Mouse (Mus musculus) embryonic facial prominence, embryonic 15.5 days (tissue): ENCODE data around the gene Nat8l. TPM values are rescaled to one million over a fixed set of nuclear protein-coding genes. Genes with fewer than 3 reads are reported as not detected.
"Not testable (repeated sequence)": the region's sequence is repeated elsewhere in the genome, so short reads cannot be mapped to it uniquely, and the experiment has no call there.

ENCODE experiments used
- ATAC-seq: fragments of 200-750 bp; cut with Nextera tagmentation; 2 replicates; pipeline ENCODE4 v1.8.0; 2017; ENCODE audit warnings: low read depth, moderate TSS enrichment; ENCODE audit not compliant: insufficient number of reproducible peaks, low FRiP score, low TSS enrichment
- H3K27ac ChIP-seq: fragments of 300-500 bp; sonication (generic); replicated peaks from 2 replicates; pipeline ENCODE4 v1.5.1; 2015; ENCODE audit warnings: mild to moderate bottlenecking, inconsistent platforms
- H3K27me3 ChIP-seq: fragments of 300-500 bp; sonication (generic); 2 replicates; pipeline ENCODE4 v1.6.1; 2015; ENCODE audit warnings: inconsistent platforms
- H3K36me3 ChIP-seq: fragments of 300-500 bp; sonication (generic); 2 replicates; pipeline ENCODE4 v1.6.1; 2015; ENCODE audit warnings: mild to moderate bottlenecking, inconsistent platforms
- H3K4me1 ChIP-seq: fragments of 300-500 bp; sonication (generic); 2 replicates; pipeline ENCODE4 v1.6.1; 2015; ENCODE audit warnings: inconsistent platforms
- H3K4me2 ChIP-seq: fragments of 300-500 bp; sonication (generic); replicated peaks from 2 replicates; pipeline ENCODE4 v1.6.1; 2015; ENCODE audit warnings: mild to moderate bottlenecking, inconsistent platforms
- H3K4me3 ChIP-seq: fragments of 300-500 bp; sonication (generic); replicated peaks from 2 replicates; pipeline ENCODE4 v1.5.1; 2015; ENCODE audit warnings: mild to moderate bottlenecking, inconsistent platforms
- H3K9ac ChIP-seq: fragments of 300-500 bp; sonication (generic); 2 replicates; pipeline ENCODE4 v1.6.1; 2015; ENCODE audit warnings: inconsistent platforms
- H3K9me3 ChIP-seq: fragments of 300-500 bp; sonication (generic); replicated peaks from 2 replicates; pipeline ENCODE4 v1.6.1; 2016; ENCODE audit warnings: inconsistent platforms
- WGBS: fragments of 180-500 bp; shearing (Covaris S2); methylation state at CpG from one replicate; pipeline ENCODE4 v1.1.7; 2015; 5-methylcytosine and 5-hydroxymethylcytosine counted together
- polyA plus RNA-seq: library from polyadenylated mRNA; unstranded; fragments of >200 nt; fragmentation: Nextera tagmentation; extraction: Ambion mirVana; gene quantifications from 2 replicates; pipeline ENCODE4 v1.2.1, GENCODE M21; 2015

Nat8l gene
- 0.39 and 0.74 TPM in 2 replicates for polyA plus RNA-seq

DNA sequence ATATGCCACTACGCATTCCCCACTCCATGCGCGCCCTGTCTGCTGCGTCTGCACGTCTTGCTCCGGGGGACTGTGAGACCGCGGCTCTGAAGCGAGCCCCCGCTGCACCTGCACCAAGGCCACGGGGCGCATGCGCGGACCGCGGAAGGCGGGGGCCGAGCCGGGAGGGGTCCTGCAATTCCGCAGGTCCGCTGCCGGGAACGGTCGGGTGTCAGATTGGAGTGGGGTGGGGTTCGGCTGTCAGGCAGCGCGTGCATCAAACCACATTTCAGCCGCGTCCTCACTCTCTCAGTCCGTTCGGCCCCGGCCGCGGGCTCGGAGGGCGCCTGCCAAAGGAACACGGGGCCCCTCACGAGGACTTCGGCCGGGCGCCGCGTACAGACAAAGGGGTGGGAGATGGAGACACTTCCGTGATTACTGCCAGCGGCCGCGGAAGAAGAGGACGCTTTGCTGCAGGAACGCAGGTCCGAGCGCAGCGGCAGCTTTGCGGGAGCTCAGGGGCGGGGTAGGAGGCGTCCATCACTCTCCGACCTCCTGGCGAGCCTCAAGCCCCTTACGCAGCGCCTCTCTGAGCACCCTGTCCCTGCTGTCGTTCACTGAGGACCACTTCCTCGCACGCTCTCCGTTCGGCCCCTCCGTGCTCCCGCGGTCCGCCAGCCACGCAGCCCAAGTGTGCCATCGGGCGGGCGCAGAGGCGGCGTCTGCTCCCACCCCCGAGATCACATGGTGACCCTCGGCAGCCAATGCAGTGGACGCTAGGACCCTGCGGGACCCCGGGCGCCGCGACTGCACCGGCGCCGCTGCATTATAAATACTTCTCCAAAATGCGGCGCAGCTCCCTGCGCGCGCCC, at the start of gene Nat8l:
Gene Nat8l (plus strand): TSS at position 142 of the 851 bp plus-strand sequence.
- Histone ChIP-seq H3K36me3 (no peaks in the 10 kb centered on the region), H3K4me1 (peaks cover 29% of the 10 kb centered on the region), H3K9ac (peak within 1 kb of the TSS; percentile 18; the same call in 1 of the 2 replicates), H3K27me3 (peaks cover 69% of the 10 kb centered on the region), H3K9me3 (no peaks in the 10 kb centered on the region), H3K4me2 (peak within 1 kb of the TSS; percentile 98), H3K27ac (no peak within 1 kb of the TSS), H3K4me3 (peak within 1 kb of the TSS; percentile 65)
- peak; percentile 81 for ATAC-seq
- WGBS, result under 1% methylated on average over 86 of the region's 90 CpGs

DNA sequence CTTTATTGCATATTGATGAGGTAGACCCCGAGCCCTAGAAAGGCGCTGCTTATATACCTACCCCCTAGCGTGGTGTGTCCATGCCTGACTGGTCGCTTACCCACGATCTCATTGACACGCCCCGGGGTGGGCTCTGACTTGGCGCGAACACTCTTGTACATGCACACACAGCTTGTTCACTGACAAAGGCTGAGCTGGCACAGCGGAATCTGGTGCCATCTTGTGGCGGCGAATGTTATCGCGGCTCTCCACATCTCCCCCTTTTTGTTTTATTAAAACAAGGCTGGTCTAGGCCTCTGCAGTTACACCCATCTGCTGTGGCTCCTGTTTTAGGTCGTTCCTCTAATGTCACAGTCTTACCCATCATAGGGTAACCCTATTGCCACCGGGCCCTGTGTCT, 48.7 kb upstream of the Nat8l start:
- H3K36me3 ChIP-seq, H3K4me3 ChIP-seq, H3K4me1 ChIP-seq, H3K4me2 ChIP-seq, H3K27me3 ChIP-seq, H3K9ac ChIP-seq, ATAC-seq, H3K27ac ChIP-seq: not testable (repeated sequence)
- 82% methylated on average over 16 of the region's 16 CpGs for WGBS
- H3K9me3 ChIP-seq, result peaks cover 14% of the 10 kb centered on the region

DNA sequence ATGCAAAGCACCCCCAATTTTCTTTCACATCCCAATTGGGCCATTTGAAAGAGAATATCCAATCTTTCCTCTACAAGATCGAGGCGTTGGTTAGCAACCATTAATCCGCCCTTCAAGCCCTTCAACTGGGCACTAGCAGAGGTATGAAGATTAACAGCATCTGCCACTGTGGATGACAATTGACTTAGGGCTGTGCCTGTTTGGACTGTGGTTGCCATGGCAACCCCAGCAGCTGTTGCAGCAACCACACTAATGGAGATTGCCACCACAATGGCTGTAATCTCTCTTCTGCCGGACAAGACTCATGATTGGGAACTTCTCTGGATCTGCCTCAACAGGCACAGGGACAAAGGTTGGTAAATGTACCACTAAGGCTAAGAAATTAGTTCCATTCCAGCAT, 47.5 kb upstream of the Nat8l start:
- H3K9me3 ChIP-seq, result peaks cover 14% of the 10 kb centered on the region
- no peaks in the 10 kb centered on the region for H3K36me3 ChIP-seq
- no peak overlapping the region for H3K4me2 ChIP-seq
- no peaks in the 10 kb centered on the region for H3K27me3 ChIP-seq
- no peak overlapping the region for H3K4me3 ChIP-seq
- no peak overlapping the region for H3K9ac ChIP-seq
- ATAC-seq, result no peak
- 87% methylated on average over 4 of the region's 4 CpGs for WGBS
- no peak overlapping the region for H3K27ac ChIP-seq
- no peaks in the 10 kb centered on the region for H3K4me1 ChIP-seq

DNA sequence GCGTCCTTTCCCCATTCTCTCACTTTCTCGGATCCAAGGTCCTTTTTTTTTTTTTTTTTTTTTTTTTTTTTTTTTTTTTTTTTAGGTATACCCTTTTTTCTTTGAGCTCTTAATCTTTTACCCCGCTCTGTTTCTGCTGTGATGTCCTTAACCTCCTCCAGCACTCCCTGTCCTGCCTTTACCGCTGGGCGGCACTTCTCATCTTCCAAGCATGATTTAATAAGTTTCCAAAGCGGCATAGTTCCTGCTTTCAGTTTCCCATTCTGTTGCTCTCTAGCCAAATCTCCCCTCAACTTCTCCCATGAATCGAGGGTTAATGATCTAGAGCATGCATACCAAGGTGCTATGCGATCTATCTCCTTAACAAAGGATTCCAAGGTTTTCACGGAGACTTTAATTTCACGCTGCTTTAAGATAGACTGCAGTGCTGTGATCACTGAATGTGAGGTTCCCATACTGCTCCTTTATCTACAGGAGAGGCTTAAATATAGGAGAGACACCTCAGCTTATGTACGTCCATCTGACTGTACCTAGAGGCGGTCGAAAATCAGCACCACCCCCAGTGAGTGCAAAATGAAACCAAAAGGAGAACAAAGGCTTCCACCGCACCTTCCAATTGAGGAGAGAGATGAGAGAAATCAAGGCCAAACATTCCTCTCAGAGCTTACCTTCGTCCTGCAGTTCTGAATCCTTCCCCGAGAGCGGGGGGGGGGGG, 42.2 kb upstream of the Nat8l start:
- Histone ChIP-seq H3K4me1 (no peaks in the 10 kb centered on the region), H3K9ac (no peak overlapping the region), H3K36me3 (no peaks in the 10 kb centered on the region), H3K9me3 (peaks cover 7% of the 10 kb centered on the region; the same call in 1 of the 2 replicates), H3K4me2 (no peak overlapping the region), H3K4me3 (no peak overlapping the region), H3K27ac (no peak overlapping the region), H3K27me3 (no peaks in the 10 kb centered on the region)
- ATAC-seq, result no peak
- 82% methylated on average over 17 of the region's 17 CpGs for WGBS

DNA sequence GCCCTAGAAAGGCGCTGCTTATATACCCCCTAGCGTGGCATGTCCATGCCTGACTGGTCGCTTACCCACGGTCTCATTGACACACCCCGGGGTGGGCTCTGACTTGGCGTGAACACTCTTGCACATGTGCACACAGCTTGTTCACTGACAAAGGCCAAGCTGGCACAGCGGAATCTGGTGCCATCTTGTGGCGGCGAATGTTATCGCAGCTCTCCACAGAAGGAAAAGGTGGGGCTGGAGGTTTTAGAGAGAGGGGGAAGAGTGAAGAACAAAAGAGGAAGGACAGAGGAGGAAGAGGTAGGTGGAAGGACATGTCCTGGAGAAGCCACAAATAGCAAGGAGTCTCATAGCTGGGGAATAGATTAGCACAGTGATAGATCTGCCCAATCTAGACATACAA, 41.4 kb upstream of the Nat8l start:
- WGBS, result 34% methylated on average over 10 of the region's 10 CpGs
- no peak for ATAC-seq

DNA sequence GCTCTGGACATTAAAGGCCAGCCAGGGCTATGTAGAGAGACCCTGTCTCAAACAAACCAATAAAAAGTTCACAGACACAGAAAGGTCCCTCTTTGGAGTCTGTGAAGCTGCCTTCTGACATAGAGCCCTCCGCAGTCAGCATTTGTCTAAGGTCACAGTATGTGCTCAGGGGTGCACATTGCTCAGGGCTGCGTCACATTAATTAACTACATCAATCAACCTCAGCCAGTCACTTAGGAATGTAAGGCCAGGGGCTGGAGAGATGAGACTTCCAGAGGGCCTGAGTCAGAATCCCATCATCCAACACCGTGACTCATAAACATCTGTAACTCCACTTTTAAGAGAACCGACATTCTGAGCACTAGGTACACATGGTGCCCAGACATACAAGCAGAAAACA, 39.9 kb upstream of the Nat8l start:
- Histone ChIP-seq H3K4me2 (no peak overlapping the region), H3K9ac (no peak overlapping the region), H3K36me3 (no peaks in the 10 kb centered on the region), H3K4me3 (no peak overlapping the region), H3K27me3 (no peaks in the 10 kb centered on the region), H3K27ac (no peak overlapping the region), H3K4me1 (no peaks in the 10 kb centered on the region), H3K9me3 (peaks cover 7% of the 10 kb centered on the region; the same call in 1 of the 2 replicates)
- no peak for ATAC-seq
- 54% methylated on average over 4 of the region's 4 CpGs for WGBS

More for the DNA sequence above, 41.4 kb upstream of the Nat8l start:
- H3K9me3 ChIP-seq, result peaks cover 7% of the 10 kb centered on the region; the same call in 1 of the 2 replicates
- H3K4me1 ChIP-seq, result no peaks in the 10 kb centered on the region
- no peaks in the 10 kb centered on the region for H3K27me3 ChIP-seq
- H3K4me2 ChIP-seq, result no peak overlapping the region
- no peaks in the 10 kb centered on the region for H3K36me3 ChIP-seq
- no peak overlapping the region for H3K9ac ChIP-seq
- no peak overlapping the region for H3K27ac ChIP-seq
- no peak overlapping the region for H3K4me3 ChIP-seq

DNA sequence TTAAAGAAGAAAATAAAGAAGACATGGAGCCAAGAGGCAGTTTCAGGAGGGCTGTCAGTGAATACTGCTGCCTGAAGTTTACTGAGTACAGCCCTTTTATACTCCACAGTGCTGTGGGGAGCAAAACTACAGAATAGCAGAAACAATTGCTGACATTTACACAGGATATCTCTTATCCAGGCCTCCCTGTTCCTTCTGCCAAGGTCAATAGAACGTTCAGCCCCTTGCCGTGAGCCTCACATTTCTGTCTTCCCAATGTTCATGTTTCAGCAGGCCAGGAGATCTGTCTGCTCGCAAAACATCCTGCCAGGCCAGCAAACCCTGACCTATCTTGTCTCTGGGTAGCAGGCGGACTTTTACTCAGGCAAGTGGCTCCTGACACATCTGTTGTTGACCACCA, 36.4 kb upstream of the Nat8l start:
- 77% methylated on average over 4 of the region's 4 CpGs for WGBS
- Histone ChIP-seq H3K4me3 (no peak overlapping the region), H3K27me3 (no peaks in the 10 kb centered on the region), H3K27ac (no peak overlapping the region), H3K36me3 (no peaks in the 10 kb centered on the region), H3K4me1 (no peaks in the 10 kb centered on the region), H3K9me3 (0 out of 2 replicates have a peak, but pooled peaks cover under 1% of the 10 kb centered on the region), H3K9ac (no peak overlapping the region), H3K4me2 (no peak overlapping the region)
- ATAC-seq, result no peak

DNA sequence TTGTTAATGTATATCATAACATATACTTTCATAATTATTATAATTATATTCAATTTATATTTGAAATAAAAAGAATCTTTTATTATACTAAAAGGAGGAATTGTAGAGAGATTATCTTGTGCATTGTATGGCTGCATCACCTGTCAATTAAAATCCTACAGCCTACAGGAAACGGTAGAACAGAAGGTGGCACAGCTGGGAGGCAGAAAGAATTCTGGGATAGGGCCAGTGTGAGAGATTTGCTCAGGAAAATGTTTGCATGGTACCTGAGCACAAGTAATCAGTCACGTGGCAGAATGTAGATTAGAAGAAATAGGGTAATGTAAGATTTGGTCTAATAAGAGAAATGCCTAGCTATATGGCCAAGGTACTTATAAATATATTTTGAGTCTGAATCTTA, 21.0 kb upstream of the Nat8l start:
- no peaks in the 10 kb centered on the region; the same call in 1 of the 2 replicates for H3K27me3 ChIP-seq
- no peaks in the 10 kb centered on the region for H3K9me3 ChIP-seq
- H3K4me3 ChIP-seq, result no peak overlapping the region
- H3K36me3 ChIP-seq, result 0 out of 2 replicates have a peak, but pooled peaks cover 2% of the 10 kb centered on the region
- ATAC-seq, result no peak
- 55% methylated on average over 2 of the region's 2 CpGs for WGBS
- no peak overlapping the region for H3K4me2 ChIP-seq
- H3K9ac ChIP-seq, result no peak overlapping the region
- H3K4me1 ChIP-seq, result no peaks in the 10 kb centered on the region
- no peak overlapping the region for H3K27ac ChIP-seq

DNA sequence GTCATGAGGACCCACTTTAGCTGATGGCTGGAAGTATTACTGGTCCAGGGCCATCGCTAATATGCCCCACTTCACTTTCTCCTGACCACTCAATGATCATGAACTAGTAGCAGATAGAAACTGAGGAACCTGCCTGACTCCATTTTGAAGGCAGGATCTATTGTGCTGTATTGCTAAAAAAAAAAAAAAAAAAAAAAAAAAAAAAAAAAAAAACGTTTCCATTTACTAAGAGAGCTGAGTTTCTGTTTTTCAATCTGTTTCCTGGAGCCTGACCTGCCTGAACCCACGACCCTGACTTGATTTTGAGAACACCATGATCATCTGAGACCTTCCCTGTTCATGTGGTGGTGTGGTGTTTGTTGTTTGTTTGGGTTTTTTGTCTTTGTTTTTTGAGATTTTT, 19.5 kb upstream of the Nat8l start:
- no peak overlapping the region for H3K27ac ChIP-seq
- 41% methylated on average over 3 of the region's 3 CpGs for WGBS
- ATAC-seq, result no peak

DNA sequence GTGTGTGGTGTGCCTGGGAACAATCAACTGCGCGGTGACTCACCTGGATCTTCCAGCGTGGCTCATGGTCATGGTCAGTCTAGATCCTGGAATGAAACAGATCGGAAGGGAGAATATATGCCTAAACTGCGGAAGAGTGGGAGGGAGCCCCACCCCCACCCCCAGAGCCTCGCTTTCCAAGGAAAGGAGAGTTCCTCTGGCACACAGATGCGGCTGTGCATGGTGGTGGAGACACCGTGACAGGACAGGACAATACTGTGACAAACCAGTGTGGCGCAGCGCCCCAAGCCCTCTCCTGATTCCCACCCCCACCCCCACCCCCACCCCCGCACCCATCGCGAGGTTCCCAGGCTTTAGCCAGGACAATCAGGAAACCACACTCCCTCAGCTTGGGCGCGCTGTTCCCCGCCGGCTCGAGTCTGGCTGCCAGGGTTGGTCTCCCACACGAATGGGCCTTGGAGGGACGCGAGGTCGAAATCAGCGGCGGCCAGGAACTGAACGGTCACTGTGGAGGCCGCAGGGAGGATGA, 13.0 kb upstream of the Nat8l start:
- Histone ChIP-seq H3K4me2 (peak overlapping the region; percentile 93), H3K4me3 (peak overlapping the region; percentile 75), H3K4me1 (peaks cover 16% of the 10 kb centered on the region; the same call in 1 of the 2 replicates), H3K27ac (peak overlapping the region; percentile 78), H3K27me3 (no peaks in the 10 kb centered on the region), H3K9ac (peak overlapping the region; percentile 75), H3K36me3 (0 out of 2 replicates have a peak, but pooled peaks cover 2% of the 10 kb centered on the region), H3K9me3 (no peaks in the 10 kb centered on the region)
- 4% methylated on average over 26 of the region's 26 CpGs for WGBS
- ATAC-seq, result peak; percentile 51; the same call in 1 of the 2 replicates

More for the DNA sequence above, 19.5 kb upstream of the Nat8l start:
- Histone ChIP-seq H3K9me3 (no peaks in the 10 kb centered on the region), H3K4me2 (no peak overlapping the region), H3K27me3 (no peaks in the 10 kb centered on the region), H3K4me1 (no peaks in the 10 kb centered on the region), H3K9ac (no peak overlapping the region), H3K4me3 (no peak overlapping the region), H3K36me3 (0 out of 2 replicates have a peak, but pooled peaks cover 2% of the 10 kb centered on the region)
